Mouse (Mus musculus): ENCODE measurements around the gene Grap2.
"Not testable (repeated sequence)": the region's sequence is repeated elsewhere in the genome, so short reads cannot be mapped to it uniquely, and the experiment has no call there.

Grap2 gene

DNA sequence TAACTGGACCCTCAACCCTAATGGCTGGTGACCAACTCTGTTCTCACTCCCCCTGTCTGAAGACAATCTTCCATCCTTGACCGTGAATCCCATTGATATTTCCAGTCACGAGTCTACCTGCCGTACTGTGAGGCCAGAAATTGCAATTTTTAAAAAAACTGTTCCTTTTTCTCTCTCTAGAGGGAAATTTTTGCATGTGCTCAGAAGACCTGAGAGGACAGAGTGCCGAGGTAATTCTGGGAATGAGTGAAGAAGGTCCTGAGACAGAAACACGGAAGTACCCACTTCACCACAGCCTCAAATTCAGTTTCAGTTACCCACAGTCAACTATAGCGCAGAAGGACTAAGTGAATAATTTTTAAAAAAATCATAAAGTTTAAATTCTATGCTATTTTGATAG, 5.7 kb upstream of the Grap2 start:
- no peak for DNase-seq (ENCODE audit: extremely low spot score, low read depth, low spot score)

DNA sequence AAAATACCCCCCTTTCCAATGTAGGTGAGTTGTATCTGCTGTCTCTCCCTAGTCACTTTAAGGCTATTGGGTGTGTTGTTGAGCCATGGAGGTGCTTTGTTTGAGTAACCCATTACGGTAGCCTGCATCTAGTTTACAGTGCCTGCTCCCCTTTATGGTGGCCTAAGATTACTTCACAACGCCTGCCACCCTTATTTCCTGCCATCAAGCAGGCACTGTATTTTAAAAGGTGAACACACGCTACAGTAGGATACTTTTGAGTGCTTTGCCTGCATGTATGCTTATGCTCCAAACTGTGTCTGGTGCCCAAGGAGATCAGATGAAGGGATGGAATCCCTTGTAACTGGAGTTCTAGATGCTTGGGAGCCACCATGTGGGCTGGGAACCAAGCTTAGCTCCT, 5.3 kb upstream of the Grap2 start:
- DNase-seq (ENCODE audit: extremely low spot score, low read depth, low spot score) = no peak

DNA sequence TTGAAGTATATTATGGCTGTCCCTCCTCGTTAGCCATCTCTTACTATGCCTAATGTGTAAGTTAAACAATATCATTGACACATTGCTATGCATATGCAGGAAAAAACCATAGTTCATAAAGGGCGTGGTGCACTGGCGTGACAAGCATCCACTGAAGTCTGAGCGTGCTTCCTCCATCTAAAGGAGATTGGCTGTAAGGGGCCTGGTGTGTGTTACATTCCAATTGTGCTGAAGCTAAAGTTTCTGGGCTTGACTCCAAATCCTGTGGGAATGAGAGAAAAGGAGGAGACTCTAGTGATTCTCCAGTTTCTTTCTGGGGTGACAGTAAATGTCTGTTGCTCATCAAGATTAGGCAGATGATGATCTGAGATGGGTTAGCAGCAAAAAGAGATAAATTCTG, 4.7 kb upstream of the Grap2 start:
- no peak for DNase-seq (ENCODE audit: extremely low spot score, low read depth, low spot score)

DNA sequence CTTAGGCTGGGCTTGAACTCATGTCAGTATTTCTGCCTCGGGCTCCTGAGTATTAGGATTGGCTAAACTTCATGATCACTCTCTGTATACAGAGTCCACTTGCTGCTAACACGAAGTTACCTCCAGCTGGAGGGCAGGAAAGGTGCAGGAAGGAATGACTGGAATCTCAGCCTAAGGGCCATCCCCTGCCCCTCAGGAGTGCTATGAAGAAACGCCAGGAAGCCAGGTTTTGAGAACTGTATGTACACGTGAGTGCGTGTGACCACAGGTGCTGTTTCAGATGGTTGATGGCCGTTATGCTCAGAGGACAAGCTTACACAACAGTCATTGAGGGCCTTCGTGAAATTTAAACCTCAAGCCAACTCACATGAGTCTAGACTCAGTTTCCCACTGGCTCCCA, 3.2 kb upstream of the Grap2 start:
- DNase-seq (ENCODE audit: extremely low spot score, low read depth, low spot score) = no peak

DNA sequence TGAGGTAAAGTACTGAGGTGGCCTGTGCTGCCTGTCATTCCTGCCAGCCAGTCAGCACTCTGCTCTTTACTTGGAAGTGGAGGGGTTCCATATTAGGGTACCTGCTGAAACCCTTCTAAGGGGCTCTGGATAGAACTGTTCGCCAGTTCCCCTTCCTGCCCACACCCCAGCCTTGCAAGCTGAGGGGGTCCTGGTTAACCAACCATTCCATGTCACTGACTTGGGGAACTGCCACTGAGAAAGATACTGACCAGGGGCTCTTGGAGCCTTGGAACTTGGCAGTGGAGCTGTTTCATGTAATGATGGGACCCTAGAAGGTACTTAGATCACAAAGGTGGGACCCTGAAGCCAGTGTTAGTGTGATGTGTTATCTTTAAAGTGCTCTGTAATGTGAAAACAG, 2.2 kb upstream of the Grap2 start:
- DNase-seq (ENCODE audit: extremely low spot score, low read depth, low spot score) = no peak

DNA sequence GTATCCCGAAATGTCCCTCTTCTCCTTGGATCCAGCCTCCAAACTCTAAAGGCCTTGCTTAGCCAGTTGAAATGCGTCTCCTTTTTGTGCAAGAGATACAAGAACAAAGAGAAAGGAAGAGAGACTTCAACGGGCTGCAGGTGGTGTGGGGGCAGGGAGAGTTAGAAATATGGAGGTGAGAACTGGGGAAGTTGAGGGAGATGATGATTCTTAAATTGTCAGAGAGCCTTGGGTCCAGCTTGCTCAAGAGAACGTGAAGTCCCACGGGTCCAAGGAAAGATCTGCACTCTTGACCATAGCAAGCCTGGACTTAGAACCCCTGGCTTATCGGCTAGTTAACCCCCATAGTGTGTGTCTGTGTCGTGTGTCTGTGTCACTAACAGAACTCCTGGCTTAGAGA, 783 bp upstream of the Grap2 start:
- DNase-seq (ENCODE audit: extremely low spot score, low read depth, low spot score) = no peak

DNA sequence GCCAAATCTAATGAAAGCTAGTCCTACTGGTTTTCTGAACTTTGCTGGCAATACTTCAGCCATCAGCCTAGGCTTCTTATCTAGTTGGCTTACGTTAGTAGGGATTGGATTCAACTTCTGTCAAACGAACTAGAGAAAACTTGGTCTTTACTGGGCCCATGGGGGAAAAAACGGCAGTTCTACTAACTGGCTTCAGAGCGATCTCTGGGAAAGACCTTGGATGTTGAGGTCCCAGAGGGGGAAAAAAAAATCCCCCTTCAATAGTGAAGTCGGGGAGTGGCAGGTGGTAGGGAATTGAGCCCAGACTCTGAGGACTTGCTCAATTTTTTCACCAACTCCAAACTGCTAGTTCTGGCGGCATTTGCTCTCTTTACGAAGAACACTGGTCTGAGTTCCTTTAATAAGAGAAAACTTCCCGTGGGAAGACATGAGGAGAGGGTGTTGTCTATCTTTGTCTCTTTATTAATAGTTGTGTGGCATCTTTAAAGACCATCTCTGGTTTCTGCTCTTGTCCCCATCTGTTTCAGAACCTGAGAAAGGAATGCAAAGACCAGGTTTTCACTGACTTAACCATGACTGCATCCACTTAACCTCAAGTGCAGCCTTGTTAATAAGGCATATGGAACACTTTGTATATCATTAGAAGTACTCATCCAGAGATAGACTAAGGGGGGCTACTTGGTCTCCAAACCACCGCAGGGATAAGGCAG, 572 bp downstream of the Grap2 start:
- DNase-seq (ENCODE audit: extremely low spot score, low read depth, low spot score) = no peak

DNA sequence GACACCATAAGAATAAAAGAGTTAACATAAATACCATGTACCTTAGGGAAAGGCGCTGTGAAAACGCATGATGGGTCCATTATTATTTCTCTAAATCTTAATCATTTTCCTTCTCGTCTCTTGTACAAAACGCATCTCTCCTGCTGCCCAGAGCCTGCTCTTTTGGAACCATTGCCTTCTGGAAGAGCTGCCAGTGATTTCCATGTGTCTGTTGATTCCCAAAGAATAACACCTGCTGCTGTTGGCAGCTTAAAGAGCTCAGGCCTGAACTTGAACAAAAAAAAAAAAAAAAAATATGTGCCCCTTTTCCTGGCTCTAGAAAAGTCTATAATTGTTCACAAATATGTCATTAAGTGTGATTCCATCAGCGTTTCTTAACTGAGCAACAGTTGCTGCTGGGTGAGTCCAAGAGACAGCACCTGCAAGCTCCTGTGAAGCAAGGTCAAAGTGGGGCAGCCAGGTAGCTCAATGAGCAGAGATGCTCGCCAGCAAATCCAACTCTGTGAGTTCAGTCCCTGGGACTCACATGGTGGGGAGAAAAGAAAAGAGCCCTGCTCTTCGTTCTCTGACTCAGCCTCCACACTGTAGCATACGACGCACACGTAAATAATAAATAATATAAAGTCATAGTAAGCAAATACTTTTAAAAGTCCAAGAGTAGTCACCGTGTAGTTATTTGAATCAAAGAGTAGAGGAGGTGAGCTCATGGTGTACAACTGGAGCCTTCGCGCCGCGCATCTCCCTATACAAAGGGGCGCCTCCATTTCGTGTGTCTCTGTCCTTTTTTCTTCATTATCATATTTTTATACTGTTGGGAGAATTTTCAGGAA, 2.0 kb downstream of the Grap2 start:
- DNase-seq (ENCODE audit: extremely low spot score, low read depth, low spot score) = no peak

DNA sequence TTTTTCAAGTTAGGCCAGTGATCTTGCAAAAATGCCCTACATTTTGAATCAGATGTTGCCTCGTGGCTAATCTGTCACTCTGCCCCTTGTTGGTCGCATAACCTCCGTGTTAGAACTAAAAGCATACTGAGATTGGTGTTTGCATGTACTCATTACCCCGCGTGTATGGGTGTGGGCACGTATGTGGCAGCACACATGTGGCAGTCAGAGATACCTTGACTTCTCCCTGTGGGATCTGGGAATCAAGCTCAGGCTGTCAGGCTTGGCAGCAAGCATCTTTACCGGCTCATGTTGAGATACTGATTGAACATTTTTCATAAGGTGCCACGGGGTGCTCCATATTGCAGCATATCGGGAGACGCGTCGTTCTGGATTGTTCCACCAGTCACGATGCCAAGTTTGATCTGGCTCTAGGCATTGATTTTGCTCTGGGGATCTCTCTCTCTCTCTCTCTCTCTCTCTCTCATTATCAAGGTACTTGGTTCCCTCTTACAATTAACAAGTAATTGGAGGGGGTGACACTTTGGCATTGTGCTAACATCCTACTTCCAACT, 3.5 kb downstream of the Grap2 start:
- DNase-seq (ENCODE audit: extremely low spot score, low read depth, low spot score) = no peak

DNA sequence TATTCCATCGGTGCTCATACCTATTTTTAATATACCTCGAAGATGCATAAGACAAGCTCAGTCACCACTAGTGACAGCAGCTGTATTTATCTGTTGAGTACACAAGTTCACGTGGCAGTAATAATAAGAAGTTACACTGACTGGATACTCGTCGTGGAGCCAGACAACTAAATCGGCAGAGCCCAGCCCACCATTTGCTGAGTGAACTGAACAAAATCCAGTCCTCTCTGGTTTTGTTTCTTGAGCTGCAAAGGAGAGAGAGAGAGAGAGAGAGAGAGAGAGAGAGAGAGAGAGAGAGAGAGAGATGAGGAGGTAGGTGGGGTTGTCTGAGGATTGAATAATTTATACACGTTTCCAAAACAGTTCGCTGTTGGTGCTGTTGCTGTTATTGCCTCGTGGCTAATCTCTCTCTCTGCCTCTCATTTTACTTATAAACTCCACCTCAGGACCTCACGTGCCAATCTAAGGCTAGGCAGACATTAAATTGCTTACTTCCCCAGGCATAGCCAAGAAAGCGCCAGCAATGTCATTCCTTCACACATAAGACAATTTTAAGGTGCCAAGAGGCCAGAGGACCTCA, 4.1 kb downstream of the Grap2 start:
- no peak for DNase-seq (ENCODE audit: extremely low spot score, low read depth, low spot score)

DNA sequence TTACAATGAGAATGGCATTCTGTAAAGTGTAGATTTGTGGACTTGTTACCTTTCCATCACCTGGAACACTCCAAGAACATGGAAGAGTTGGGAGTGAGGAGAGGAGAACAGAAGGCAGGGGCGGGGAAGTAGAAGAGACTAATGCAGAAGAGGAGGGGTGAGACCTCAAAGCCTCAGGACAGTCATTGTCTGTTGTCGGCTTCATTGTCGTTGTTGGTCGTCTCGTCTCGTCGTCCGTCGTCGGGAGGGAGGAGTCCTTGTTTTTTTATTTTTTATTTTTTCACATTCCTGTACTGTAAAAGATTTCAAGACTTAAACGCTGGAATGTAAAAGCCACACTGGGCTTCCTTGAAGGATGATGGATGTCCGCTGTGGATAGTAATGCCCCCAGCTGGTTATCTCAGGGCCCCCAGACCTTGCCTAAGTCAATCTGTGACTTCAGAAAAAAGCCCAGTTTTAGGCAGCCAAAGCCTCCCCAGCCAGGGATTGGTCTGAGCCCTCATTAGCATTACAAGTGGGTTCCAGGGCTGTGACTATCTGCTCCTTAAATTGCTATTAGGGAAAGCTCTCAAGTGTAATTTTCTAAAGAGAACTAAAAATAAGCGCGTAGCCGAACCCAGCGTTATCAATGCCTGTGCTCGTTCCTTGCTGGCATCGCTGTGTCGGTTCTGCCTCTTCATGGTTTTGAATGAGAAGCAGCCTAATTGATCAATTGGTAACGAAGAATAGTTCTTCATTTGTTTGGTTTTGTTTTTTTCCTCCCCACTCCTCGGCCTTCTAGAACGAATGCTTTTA, 5.0 kb downstream of the Grap2 start:
- DNase-seq (ENCODE audit: extremely low spot score, low read depth, low spot score) = no peak

DNA sequence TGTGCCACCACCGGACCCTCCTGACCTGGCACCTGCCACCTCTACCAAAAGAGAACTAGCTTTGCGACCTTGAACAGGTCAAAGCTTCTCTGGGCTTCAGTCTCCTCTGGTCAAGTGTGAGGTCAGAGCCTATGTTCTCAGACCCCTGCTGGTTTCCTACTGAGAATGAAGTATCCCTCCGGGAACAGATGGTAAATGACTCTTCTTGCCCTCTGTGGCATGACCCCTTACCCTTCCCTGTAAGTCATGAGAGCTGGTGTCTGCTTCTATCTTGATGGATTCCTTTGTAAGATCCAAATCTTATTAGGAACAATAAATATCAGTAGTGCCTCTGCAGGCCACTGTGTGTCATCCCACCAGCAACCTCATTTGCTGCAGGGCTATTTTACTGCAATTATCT, 6.7 kb downstream of the Grap2 start:
- no peak for DNase-seq (ENCODE audit: extremely low spot score, low read depth, low spot score)

DNA sequence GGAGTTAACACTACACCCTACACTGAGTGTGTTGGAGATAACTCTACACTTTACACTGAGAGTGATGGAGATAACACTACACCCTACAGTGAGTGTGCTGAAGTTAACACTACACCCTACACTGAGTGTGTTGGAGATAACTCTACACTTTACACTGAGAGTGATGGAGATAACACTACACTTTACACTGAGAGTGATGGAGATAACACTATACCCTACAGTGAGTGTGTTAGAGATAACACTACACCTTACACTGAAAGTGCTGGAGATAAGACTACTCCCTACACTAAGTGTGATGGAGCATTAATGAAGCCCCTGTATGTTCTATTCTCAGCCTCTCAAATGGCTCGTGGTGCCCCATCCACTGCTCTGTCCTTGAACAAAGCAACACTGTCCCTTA, 8.2 kb downstream of the Grap2 start:
- not testable (repeated sequence) for DNase-seq (ENCODE audit: extremely low spot score, low read depth, low spot score)

DNA sequence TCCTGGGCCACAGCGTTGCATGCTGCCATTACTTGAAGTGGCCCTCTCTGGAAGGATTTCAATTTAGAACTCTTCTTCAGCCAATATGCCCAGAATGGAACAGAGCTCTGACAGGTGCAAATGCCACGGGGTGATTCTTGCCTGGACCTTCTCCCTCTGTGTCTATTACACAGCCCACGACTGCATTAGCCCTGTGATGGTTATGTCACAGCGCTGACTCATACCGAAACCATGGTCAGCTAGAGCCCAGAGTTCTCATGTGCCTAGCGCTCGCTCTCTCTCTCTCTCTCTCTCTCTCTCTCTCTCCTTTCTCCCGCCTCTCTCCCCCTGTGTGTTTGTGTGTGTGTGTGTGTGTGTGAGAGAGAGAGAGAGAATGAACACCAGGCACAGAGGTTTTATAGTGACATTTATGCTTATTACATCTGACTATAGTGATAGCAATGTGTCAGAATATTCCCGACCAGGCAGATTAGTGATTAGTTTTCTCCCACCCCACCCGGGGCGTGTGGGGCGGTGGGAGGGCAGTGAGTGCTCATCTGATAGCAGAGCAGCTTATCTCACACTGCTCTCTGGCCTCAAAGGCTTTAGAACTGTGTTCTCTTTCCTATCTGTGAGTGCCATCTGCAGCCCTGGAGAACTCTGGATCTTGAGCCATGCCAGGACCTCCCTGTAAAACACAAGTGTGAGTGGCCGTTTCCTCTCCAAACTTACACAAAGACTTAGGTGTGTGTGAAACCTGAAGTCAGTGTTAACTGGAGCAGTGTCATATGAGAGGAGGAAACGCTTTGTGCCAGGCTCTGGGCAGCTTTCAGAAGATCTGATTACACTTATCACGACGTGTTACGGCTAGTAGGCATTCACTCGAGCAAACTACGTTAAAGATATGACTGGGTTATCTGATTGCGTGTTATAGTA, 10.4 kb downstream of the Grap2 start:
- DNase-seq (ENCODE audit: extremely low spot score, low read depth, low spot score) = no peak

DNA sequence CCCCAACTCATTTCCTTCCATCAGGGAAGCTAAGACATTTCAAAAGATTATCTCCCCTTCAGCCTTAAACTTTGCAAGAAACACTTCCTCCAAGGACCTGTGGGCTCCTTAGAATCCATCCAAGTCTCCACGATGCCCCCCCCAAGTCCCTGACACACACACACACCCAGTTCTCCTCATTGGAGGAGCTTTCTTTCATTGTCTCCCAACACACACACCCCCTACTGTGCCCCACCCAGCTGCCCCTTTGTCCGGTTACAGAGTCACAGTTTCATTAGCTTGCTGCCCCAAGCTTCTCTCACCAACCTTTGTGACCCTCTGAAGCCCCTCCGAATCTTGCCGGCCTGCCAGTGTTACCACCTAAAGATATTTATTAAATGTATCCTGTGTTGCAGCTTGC, 13.9 kb downstream of the Grap2 start:
- no peak for DNase-seq (ENCODE audit: extremely low spot score, low read depth, low spot score)

DNA sequence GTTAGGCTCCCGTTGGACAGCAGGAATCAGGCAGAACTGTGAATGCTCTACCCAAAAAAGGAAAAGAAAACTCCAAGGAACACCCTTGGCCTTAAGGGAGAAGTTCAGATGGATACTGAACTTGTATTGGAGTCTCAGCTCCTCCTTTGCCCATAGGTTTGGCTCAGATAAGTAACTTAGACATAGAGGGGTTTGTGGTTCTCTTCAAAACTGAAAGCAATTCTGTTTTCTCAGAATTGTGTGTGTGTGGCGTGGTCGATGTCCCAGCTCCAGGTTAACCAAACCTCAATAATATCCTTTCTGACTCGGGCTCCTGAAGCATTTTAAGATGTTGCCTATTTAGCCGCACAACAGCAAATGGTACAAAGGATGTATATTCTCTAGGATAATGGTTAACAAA, 18.2 kb downstream of the Grap2 start:
- no peak for DNase-seq (ENCODE audit: extremely low spot score, low read depth, low spot score)

DNA sequence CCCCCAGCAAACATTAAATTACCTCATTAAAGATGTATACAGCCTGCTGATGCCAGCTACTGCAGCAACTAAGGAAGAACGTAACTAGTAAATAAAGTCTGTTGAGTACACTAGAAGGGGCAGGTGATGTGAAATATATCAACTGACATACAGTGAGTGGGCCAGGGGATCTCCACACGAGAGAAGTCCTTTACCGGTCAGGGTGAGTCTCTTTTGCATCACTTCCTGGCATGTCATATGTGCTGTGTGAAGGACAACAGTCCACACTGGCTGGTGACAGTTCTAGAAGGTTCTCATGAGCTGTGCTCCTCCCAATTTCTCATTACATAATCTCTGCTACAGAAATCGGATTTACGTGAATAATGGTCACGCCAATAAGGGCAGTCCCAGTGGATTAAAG, 20.3 kb downstream of the Grap2 start:
- DNase-seq (ENCODE audit: extremely low spot score, low read depth, low spot score) = no peak

DNA sequence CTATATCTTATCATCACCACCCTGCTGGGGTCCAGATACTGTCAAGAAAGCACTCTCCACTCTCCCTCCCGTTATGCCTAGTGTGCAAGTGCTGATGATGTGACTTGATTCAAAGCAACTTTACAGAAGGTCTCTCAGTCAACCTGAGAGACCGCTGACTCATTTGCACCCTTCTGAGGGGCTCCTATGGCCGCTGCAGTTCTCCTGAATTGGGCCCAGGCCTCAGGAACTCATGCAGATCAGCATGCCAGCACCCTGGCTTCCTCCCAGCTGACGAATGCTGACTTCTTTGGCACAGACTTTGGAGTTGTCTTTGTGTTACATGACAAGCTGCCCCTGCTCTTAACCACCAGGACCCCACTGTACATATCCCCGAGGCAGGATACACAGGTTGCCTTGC, 21.5 kb downstream of the Grap2 start:
- no peak for DNase-seq (ENCODE audit: extremely low spot score, low read depth, low spot score)

DNA sequence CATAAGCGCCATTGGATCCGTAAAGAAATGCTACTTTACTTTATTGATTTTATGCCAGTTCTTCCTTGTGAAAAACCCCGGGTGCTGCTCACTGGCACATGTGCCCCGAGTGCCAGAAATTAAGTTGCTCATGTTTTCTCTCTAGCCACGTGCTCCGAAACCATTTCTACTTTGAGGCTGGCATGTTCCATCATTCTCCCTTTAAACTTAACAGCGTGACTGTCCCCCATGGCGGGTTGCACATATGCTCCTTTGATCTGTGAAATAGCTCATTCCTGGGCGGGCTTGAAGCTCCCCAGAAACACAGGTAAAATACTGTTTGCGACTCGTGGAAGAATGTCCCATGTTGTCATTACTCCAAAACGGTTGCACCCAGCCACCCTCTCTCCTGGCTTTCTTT, 26.4 kb downstream of the Grap2 start:
- DNase-seq (ENCODE audit: extremely low spot score, low read depth, low spot score) = no peak

DNA sequence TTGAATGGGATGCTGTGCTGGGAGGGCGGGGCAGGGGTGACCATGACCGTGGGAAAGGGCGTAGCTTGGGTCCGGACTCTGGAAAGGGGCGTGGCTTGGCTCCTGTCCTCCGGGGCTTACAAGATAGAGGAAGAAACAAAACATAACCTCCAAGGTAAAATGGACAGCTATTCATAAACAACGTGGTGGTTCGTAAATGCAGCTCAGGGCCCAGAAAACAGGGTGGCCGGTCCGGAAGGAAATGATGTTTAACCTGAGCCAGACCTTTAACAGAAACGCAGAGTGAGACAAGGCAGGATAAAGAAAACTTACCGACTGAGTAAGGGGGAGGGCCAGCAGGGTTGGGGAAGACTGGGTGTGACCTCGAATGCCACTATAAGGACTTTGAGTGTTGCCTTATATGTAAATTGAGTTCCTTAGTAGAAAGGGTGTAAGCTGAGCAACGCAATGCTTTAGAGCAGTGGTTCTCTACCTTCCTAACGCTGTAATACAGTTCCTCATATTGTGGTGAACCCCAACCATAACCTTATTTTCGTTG, 26.9 kb downstream of the Grap2 start:
- no peak for DNase-seq (ENCODE audit: extremely low spot score, low read depth, low spot score)

Measured in hindlimb bud, embryonic 11.5 days (tissue).